Mouse (Mus musculus): ENCODE measurements at regions not wholly inside any gene's neighbourhood (a gene's known extent, or its start where the extent isn't known, plus 50 kb on each side); places are given as distances from the start of the nearest gene placed in this dataset.
A peak's percentile ranks its signal among the peaks of the same experiment; 100 is the strongest.

GRCm38 (mm10) chr13:32544986-32545740 lies 206.6 kb upstream of the Gmds start:
- intact Hi-C loops (cut with DNase I), result no loop called here
- no peak for DNase-seq

- no peak for DNase-seq
- intact Hi-C loops (cut with DNase I), result no loop called here
These were observed 203.1 kb upstream of the Gmds start for GRCm38 (mm10) chr13:32541611-32542010.

DNA sequence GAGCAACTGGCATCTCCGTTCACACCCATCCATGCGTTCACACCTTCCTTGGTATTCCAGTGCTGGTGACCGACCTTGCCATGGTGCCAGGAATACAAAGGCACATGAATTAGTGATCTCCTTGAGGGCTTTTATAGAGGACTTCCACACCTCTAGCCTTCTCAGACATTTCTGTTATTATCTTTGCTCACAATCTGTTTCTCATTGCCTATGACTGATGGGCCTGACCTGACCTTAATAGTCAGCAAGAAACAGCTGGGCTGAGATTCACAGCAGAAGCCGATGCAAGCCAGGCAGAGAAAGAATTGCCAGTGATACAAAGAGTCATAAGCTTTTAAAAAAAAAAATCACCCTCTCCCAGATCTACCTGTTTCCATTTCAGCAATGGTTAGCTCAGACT lies 197.7 kb upstream of the Gmds start:
- intact Hi-C loops (cut with DNase I), result no loop called here
- DNase-seq, result no peak

DNA sequence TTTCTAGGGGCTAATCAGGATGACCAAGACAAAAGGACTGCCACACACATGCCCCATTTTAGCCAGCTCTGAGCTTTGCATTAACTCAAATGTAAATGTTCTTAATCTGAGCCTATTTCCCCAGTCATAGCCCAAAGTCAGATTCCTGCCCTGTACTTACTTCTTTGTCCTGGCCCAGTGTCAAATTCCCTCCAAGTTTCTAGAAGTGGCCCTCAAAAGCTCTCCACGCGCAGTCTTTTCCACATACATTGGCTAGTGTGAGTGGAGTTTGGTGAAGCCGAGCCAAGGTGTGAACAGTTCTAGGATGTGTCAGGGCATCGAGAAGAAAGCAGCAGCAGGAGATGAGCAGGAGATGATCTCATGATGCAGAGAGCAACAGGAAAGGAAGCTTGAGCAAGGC lies 197.1 kb upstream of the Gmds start:
- intact Hi-C loops (cut with DNase I), result no loop called here
- DNase-seq, result no peak

- DNase-seq, result no peak
- intact Hi-C loops (cut with DNase I), result no loop called here
These were observed 192.5 kb upstream of the Gmds start for GRCm38 (mm10) chr13:32530926-32531512.

DNA sequence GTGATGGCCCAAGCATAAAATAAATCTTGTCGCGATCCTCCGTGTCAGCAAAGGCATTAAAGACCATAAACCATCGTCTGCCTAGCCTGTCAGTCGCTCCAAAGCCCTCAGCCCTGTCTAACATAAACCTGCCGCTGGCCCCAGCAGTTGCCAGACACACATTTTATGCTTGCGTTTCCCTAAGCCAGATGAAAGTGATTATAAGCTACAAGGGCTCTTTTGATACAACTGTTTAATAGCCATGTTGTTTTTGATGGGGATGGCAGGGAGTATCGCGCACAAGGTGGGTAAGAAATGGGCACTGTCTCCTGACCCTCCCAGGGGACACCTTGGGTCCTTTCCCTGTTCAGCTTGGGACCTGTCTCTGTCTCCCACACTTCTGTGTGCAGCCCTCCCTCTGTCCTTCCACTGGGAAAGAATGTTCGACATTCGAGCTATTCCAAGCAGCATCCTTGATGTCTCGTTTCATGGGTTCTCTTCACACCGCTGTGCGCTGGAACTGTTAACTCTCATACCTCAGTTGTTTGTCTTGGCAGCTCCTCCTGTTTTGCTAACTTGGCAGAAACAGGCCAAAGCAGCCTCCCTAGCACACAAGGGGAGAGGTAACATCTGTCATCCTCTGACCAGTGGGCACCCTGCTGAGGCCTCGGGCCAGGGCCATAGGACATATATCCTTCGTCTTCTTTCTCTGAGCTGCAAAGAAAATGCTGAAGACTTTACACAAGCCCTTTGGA lies 180.2 kb upstream of the Gmds start:
- intact Hi-C loops (cut with DNase I), result no loop called here
- DNase-seq, result no peak

DNA sequence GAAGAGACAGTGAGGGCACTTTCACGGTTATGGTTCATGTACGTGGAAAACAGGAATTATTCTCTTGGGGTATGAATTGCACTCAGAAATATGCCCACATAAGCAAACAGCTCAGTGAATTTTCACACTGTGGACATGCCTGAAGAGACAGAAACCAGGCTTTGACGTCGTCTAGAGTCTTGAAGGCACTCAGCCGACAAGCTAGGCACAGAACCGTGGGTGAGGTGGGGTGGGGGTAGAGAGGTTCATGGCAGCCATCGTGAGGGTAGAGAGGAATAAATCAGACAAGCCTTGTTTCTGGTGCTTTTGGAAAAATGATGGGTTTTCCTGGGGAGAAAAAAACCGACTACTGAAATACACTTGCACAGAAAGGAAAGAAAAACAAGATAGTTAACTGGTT lies 179.0 kb upstream of the Gmds start:
- no peak for DNase-seq
- intact Hi-C loops (cut with DNase I), result no loop called here

- intact Hi-C loops (cut with DNase I), result no loop called here
- DNase-seq, result no peak
These were observed 170.9 kb upstream of the Gmds start for GRCm38 (mm10) chr13:32509231-32510023.

- intact Hi-C loops (cut with DNase I), result no loop called here
- DNase-seq, result no peak
These were observed 169.9 kb upstream of the Gmds start for GRCm38 (mm10) chr13:32508447-32508846.

DNA sequence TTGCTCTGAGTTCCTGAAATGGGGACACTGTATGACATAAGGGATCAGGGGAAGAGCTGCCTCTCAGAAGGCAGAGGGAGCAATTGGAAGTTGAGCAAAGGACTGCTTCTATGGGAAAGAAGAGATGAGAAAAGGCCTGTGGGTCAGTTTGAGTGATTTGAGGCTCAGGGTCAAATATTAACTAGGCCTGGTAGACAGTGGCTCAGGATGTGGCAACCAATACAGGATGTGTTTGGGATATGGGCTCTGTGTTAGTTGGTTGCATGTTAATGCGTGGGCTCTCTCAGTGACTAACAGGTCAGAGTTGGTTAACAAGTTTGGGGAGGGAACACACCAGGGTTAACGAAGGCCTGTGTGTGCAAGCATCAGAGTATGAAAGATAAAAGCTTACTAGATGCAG lies 169.3 kb upstream of the Gmds start:
- no peak for DNase-seq
- intact Hi-C loops (cut with DNase I), result no loop called here

GRCm38 (mm10) chr13:32498205-32498790 lies 159.8 kb upstream of the Gmds start:
- DNase-seq, result no peak
- intact Hi-C loops (cut with DNase I), result loop anchor here (5.0 kb wide), 1 partner anchor 184 kb away; no protein-coding TSS in a partner anchor

DNA sequence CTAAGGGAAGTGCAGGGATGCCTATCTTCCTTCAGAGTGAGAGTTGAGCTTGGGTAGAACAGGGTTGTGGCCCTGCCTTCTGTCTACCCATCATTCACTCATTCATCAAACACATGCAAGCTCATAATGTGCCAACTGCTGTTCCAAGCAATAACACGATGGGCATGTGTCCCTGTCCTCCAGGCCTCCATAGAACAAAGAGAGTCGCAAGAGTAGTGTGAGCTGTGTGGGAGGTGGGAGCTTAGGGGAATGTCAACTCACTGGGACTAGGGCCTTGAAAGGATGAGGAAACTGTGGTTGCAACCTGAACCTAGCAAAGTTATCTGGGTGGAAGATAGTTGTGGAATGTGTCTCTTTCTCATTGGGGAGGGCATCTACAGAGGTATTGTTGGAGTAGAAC lies 157.7 kb upstream of the Gmds start:
- no peak for DNase-seq
- intact Hi-C loops (cut with DNase I), result loop anchor here (5.0 kb wide), 1 partner anchor 186 kb away; no protein-coding TSS in a partner anchor

DNA sequence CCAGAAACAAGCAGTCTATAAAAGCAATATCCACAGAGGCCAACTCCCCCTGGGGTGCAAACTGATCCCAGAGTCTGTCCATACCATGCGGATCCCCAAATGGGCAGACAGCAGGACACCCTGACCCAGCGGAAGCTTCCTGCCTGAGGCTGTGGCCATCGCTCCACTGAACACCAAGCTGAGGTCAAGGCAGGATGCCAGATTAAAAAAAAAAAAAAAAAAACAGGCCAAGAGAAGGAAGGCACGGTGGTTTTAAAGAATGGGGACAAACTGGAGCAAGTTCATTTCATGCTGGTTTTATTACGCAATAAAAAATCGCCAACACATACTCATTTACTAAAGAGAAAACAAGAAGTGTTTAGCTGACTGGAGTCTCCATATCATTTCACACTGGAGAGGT lies 156.5 kb upstream of the Gmds start:
- intact Hi-C loops (cut with DNase I), result loop anchor here (5.0 kb wide), 1 partner anchor 187 kb away; no protein-coding TSS in a partner anchor
- DNase-seq, result no peak

- intact Hi-C loops (cut with DNase I), result loop anchor here (5.0 kb wide), 3 partner anchors 77 to 692 kb away; no protein-coding TSS in a partner anchor
- no peak for DNase-seq
These were observed 155.3 kb upstream of the Gmds start for GRCm38 (mm10) chr13:32493806-32494205.

- intact Hi-C loops (cut with DNase I), result loop anchor here (5.0 kb wide), 3 partner anchors 76 to 691 kb away; no protein-coding TSS in a partner anchor
These were observed 154.8 kb upstream of the Gmds start for GRCm38 (mm10) chr13:32493309-32493708.

GRCm38 (mm10) chr13:32492566-32492965 lies 154.0 kb upstream of the Gmds start:
- peak in 1 of 2 experiments; percentile 31 for DNase-seq
- intact Hi-C loops (cut with DNase I), result loop anchor here (5.0 kb wide), 3 partner anchors 75 to 690 kb away; no protein-coding TSS in a partner anchor

More at GRCm38 (mm10) chr13:32493309-32493708, 154.8 kb upstream of the Gmds start:
- DNase-seq, result peak; percentile 64 to 78

GRCm38 (mm10) chr13:32481444-32482058 lies 143.0 kb upstream of the Gmds start:
- no peak for DNase-seq
- intact Hi-C loops (cut with DNase I), result no loop called here

- intact Hi-C loops (cut with DNase I), result no loop called here
- no peak for DNase-seq
These were observed 141.5 kb upstream of the Gmds start for GRCm38 (mm10) chr13:32480029-32480428.

- intact Hi-C loops (cut with DNase I), result no loop called here
- peak; percentile 64 to 65 for DNase-seq
These were observed 140.7 kb upstream of the Gmds start for GRCm38 (mm10) chr13:32479118-32479818.

Measured in heart, postnatal 14 days (tissue).